Mouse (Mus musculus): ENCODE results near the gene Olfr143. TPM values are rescaled to one million over a fixed set of nuclear protein-coding genes. Genes with fewer than 3 reads are reported as not detected.

Gene Olfr143
- polyA plus RNA-seq (2015; fragmentation: Nextera tagmentation; extraction: Ambion mirVana), result not detected in 2 replicates

GRCm38 (mm10) chr9:38252474-38252873 is at the start of gene Olfr143:
Gene Olfr143, plus strand, starts transcription at chr9:38252774.
- H3K27me3 ChIP-seq (ENCODE audit: control insufficient read depth, insufficient read depth, low read depth, low read length), result no peaks in the 10 kb centered on the region
- H3K4me1 ChIP-seq (ENCODE audit: control insufficient read depth, low read depth, low read length), result no peaks in the 10 kb centered on the region
- H3K9ac ChIP-seq (ENCODE audit: low read depth, low read length), result no peak within 1 kb of the TSS
- ATAC-seq (ENCODE audit: low read depth), result no peak
- no peak within 1 kb of the TSS for H3K27ac ChIP-seq (ENCODE audit: low read length)
- H3K4me3 ChIP-seq (ENCODE audit: low read depth, low read length), result no peak within 1 kb of the TSS
- H3K4me2 ChIP-seq (ENCODE audit: low read depth, low read length), result no peak within 1 kb of the TSS
- H3K36me3 ChIP-seq (ENCODE audit: control insufficient read depth, insufficient read depth), result no peaks in the 10 kb centered on the region
- H3K9me3 ChIP-seq (replicated peaks; ENCODE audit: control insufficient read depth, low read length), result no peaks in the 10 kb centered on the region

GRCm38 (mm10) chr9:38208065-38208464 is 44.5 kb upstream of the Olfr143 start, which contains the start of gene Olfr893:
Gene Olfr893, plus strand, starts transcription at chr9:38208365.
- H3K27ac ChIP-seq (ENCODE audit: low read length), result no peak within 1 kb of the TSS
- ATAC-seq (ENCODE audit: low read depth), result no peak
- H3K9me3 ChIP-seq (replicated peaks; ENCODE audit: control insufficient read depth, low read length), result no peaks in the 10 kb centered on the region
- no peaks in the 10 kb centered on the region for H3K36me3 ChIP-seq (ENCODE audit: control insufficient read depth, insufficient read depth)
- H3K4me3 ChIP-seq (ENCODE audit: low read depth, low read length), result no peak within 1 kb of the TSS
- H3K27me3 ChIP-seq (ENCODE audit: control insufficient read depth, insufficient read depth, low read depth, low read length), result no peaks in the 10 kb centered on the region
- no peak within 1 kb of the TSS for H3K4me2 ChIP-seq (ENCODE audit: low read depth, low read length)
- H3K9ac ChIP-seq (ENCODE audit: low read depth, low read length), result no peak within 1 kb of the TSS
- 63% methylated on average over 3 of the region's 3 CpGs for WGBS (ENCODE audit: insufficient replicate concordance)
- H3K4me1 ChIP-seq (ENCODE audit: control insufficient read depth, low read depth, low read length), result no peaks in the 10 kb centered on the region

GRCm38 (mm10) chr9:38217755-38218154 is 34.8 kb upstream of the Olfr143 start, which contains the start of gene Olfr894:
Gene Olfr894, plus strand, starts transcription at chr9:38218055.
- Histone ChIP-seq H3K4me2 (ENCODE audit: low read depth, low read length) (no peak within 1 kb of the TSS), H3K27ac (ENCODE audit: low read length) (no peak within 1 kb of the TSS), H3K4me3 (ENCODE audit: low read depth, low read length) (no peak within 1 kb of the TSS), H3K9me3 (replicated peaks; ENCODE audit: control insufficient read depth, low read length) (no peaks in the 10 kb centered on the region), H3K9ac (ENCODE audit: low read depth, low read length) (no peak within 1 kb of the TSS), H3K27me3 (ENCODE audit: control insufficient read depth, insufficient read depth, low read depth, low read length) (no peaks in the 10 kb centered on the region), H3K36me3 (ENCODE audit: control insufficient read depth, insufficient read depth) (no peaks in the 10 kb centered on the region), H3K4me1 (ENCODE audit: control insufficient read depth, low read depth, low read length) (no peaks in the 10 kb centered on the region)
- ATAC-seq (ENCODE audit: low read depth), result no peak

- no peak within 1 kb of the TSS for H3K9ac ChIP-seq (ENCODE audit: low read depth, low read length)
- no peaks in the 10 kb centered on the region for H3K9me3 ChIP-seq (replicated peaks; ENCODE audit: control insufficient read depth, low read length)
- no peaks in the 10 kb centered on the region for H3K4me1 ChIP-seq (ENCODE audit: control insufficient read depth, low read depth, low read length)
- no peak for ATAC-seq (ENCODE audit: low read depth)
- no peak within 1 kb of the TSS for H3K4me2 ChIP-seq (ENCODE audit: low read depth, low read length)
- no peaks in the 10 kb centered on the region for H3K27me3 ChIP-seq (ENCODE audit: control insufficient read depth, insufficient read depth, low read depth, low read length)
- no peaks in the 10 kb centered on the region for H3K36me3 ChIP-seq (ENCODE audit: control insufficient read depth, insufficient read depth)
- H3K4me3 ChIP-seq (ENCODE audit: low read depth, low read length), result no peak within 1 kb of the TSS
- no peak within 1 kb of the TSS for H3K27ac ChIP-seq (ENCODE audit: low read length)
Measured at GRCm38 (mm10) chr9:38267551-38267950, 15.0 kb downstream of the Olfr143 start, which contains the start of gene Olfr895. Gene Olfr895, plus strand, starts transcription at chr9:38267851.

- 62% methylated on average over 1 of the region's 1 CpGs for WGBS (ENCODE audit: insufficient replicate concordance)
- no peak within 1 kb of the TSS for H3K9ac ChIP-seq (ENCODE audit: low read depth, low read length)
Measured at GRCm38 (mm10) chr9:38290807-38291206, 38.2 kb downstream of the Olfr143 start, which contains the start of gene Olfr896-ps1. Gene Olfr896-ps1, plus strand, starts transcription at chr9:38291107.

More at GRCm38 (mm10) chr9:38290807-38291206, 38.2 kb downstream of the Olfr143 start, which contains the start of gene Olfr896-ps1:
- Histone ChIP-seq H3K27me3 (ENCODE audit: control insufficient read depth, insufficient read depth, low read depth, low read length) (no peaks in the 10 kb centered on the region), H3K4me2 (ENCODE audit: low read depth, low read length) (no peak within 1 kb of the TSS), H3K4me1 (ENCODE audit: control insufficient read depth, low read depth, low read length) (no peaks in the 10 kb centered on the region), H3K9me3 (replicated peaks; ENCODE audit: control insufficient read depth, low read length) (no peaks in the 10 kb centered on the region), H3K27ac (ENCODE audit: low read length) (no peak within 1 kb of the TSS), H3K36me3 (ENCODE audit: control insufficient read depth, insufficient read depth) (no peaks in the 10 kb centered on the region), H3K4me3 (ENCODE audit: low read depth, low read length) (no peak within 1 kb of the TSS)
- no peak for ATAC-seq (ENCODE audit: low read depth)

Other genes starting within 250 kb of the Olfr143 start
- gene Olfr883, start 227.0 kb upstream of the Olfr143 start, polyA plus RNA-seq (2015; fragmentation: Nextera tagmentation; extraction: Ambion mirVana), result not detected in 2 replicates
- gene Olfr884, start 206.2 kb upstream of the Olfr143 start, polyA plus RNA-seq (2015; fragmentation: Nextera tagmentation; extraction: Ambion mirVana), result not detected in 2 replicates
- not detected in 2 replicates for gene Olfr885, start 191.5 kb upstream of the Olfr143 start, polyA plus RNA-seq (2015; fragmentation: Nextera tagmentation; extraction: Ambion mirVana)
- not detected in 2 replicates for gene Olfr887, start 168.7 kb upstream of the Olfr143 start, polyA plus RNA-seq (2015; fragmentation: Nextera tagmentation; extraction: Ambion mirVana)
- not detected in 2 replicates for gene Olfr888, start 144.6 kb upstream of the Olfr143 start, polyA plus RNA-seq (2015; fragmentation: Nextera tagmentation; extraction: Ambion mirVana)
- gene Olfr889, start 137.6 kb upstream of the Olfr143 start, polyA plus RNA-seq (2015; fragmentation: Nextera tagmentation; extraction: Ambion mirVana), result 0.06 and 0.12 TPM in 2 replicates
- gene Olfr890, start 110.3 kb upstream of the Olfr143 start, polyA plus RNA-seq (2015; fragmentation: Nextera tagmentation; extraction: Ambion mirVana), result not detected in 2 replicates
- not detected in 2 replicates for gene Olfr891, start 72.0 kb upstream of the Olfr143 start, polyA plus RNA-seq (2015; fragmentation: Nextera tagmentation; extraction: Ambion mirVana)
- not detected in 2 replicates for gene Olfr893, start 44.4 kb upstream of the Olfr143 start, polyA plus RNA-seq (2015; fragmentation: Nextera tagmentation; extraction: Ambion mirVana)
- gene Olfr894, start 34.7 kb upstream of the Olfr143 start, polyA plus RNA-seq (2015; fragmentation: Nextera tagmentation; extraction: Ambion mirVana), result not detected in 2 replicates
- gene Olfr895, start 15.1 kb downstream of the Olfr143 start, polyA plus RNA-seq (2015; fragmentation: Nextera tagmentation; extraction: Ambion mirVana), result not detected in 2 replicates
- gene Olfr896-ps1, start 38.3 kb downstream of the Olfr143 start, polyA plus RNA-seq (2015; fragmentation: Nextera tagmentation; extraction: Ambion mirVana), result not detected in 2 replicates
- gene Olfr25, start 76.3 kb downstream of the Olfr143 start, polyA plus RNA-seq (2015; fragmentation: Nextera tagmentation; extraction: Ambion mirVana), result not detected in 2 replicates
- not detected in 2 replicates for gene Olfr898, start 95.6 kb downstream of the Olfr143 start, polyA plus RNA-seq (2015; fragmentation: Nextera tagmentation; extraction: Ambion mirVana)
- not detected in 2 replicates for gene Olfr250, start 114.1 kb downstream of the Olfr143 start, polyA plus RNA-seq (2015; fragmentation: Nextera tagmentation; extraction: Ambion mirVana)
- not detected in 2 replicates for gene Olfr251, start 124.3 kb downstream of the Olfr143 start, polyA plus RNA-seq (2015; fragmentation: Nextera tagmentation; extraction: Ambion mirVana)
- gene Olfr147, start 148.9 kb downstream of the Olfr143 start, polyA plus RNA-seq (2015; fragmentation: Nextera tagmentation; extraction: Ambion mirVana), result not detected in 2 replicates
- not detected in 2 replicates for gene Olfr901, start 176.7 kb downstream of the Olfr143 start, polyA plus RNA-seq (2015; fragmentation: Nextera tagmentation; extraction: Ambion mirVana)
- not detected in 2 replicates for gene Olfr902, start 194.9 kb downstream of the Olfr143 start, polyA plus RNA-seq (2015; fragmentation: Nextera tagmentation; extraction: Ambion mirVana)
- gene Olfr904, start 210.4 kb downstream of the Olfr143 start, polyA plus RNA-seq (2015; fragmentation: Nextera tagmentation; extraction: Ambion mirVana), result not detected in 2 replicates
- gene Olfr905, start 218.3 kb downstream of the Olfr143 start, polyA plus RNA-seq (2015; fragmentation: Nextera tagmentation; extraction: Ambion mirVana), result not detected in 2 replicates
- not detected in 2 replicates for gene Olfr906, start 234.3 kb downstream of the Olfr143 start, polyA plus RNA-seq (2015; fragmentation: Nextera tagmentation; extraction: Ambion mirVana)
- gene Olfr907, start 243.0 kb downstream of the Olfr143 start, polyA plus RNA-seq (2015; fragmentation: Nextera tagmentation; extraction: Ambion mirVana), result not detected in 2 replicates

All from liver, embryonic 16.5 days (tissue).